Mouse (Mus musculus): ENCODE results near the gene Col28a1. TPM values are rescaled to one million over a fixed set of nuclear protein-coding genes. Genes with fewer than 3 reads are reported as not detected.

Col28a1 gene
- polyA plus RNA-seq, 1 experiment from 2014 or later: 0.02 TPM

GRCm38 (mm10) chr6:8118577-8118976 lies 73.8 kb downstream of the Col28a1 start:
- no peaks in the 10 kb centered on the region for H3K4me1 ChIP-seq (replicated peaks)
- H3K36me3 ChIP-seq: no peaks in the 10 kb centered on the region
- ATAC-seq (ENCODE audit: low read depth) (no peak), DNase-seq (no peak)
- no peaks in the 10 kb centered on the region for H3K27me3 ChIP-seq
- H3K4me2 ChIP-seq: no peak overlapping the region
- H3K9me3 ChIP-seq (replicated peaks): no peaks in the 10 kb centered on the region
- H3K27ac ChIP-seq: no peak overlapping the region
- 73% methylated on average over 2 of the region's 2 CpGs for WGBS (ENCODE audit: insufficient replicate concordance)
- no peak overlapping the region for H3K4me3 ChIP-seq (replicated peaks)
- H3K9ac ChIP-seq: no peak overlapping the region

- no peak for ATAC-seq (ENCODE audit: low read depth)
Observed at GRCm38 (mm10) chr6:8105870-8106706, 86.3 kb downstream of the Col28a1 start.

GRCm38 (mm10) chr6:8101224-8101623 lies 91.2 kb downstream of the Col28a1 start:
- no peaks in the 10 kb centered on the region for H3K27me3 ChIP-seq
- no peaks in the 10 kb centered on the region; the same call in 1 of the 2 replicates for H3K4me1 ChIP-seq (replicated peaks)
- H3K4me2 ChIP-seq: no peak overlapping the region
- DNase-seq (no peak), ATAC-seq (ENCODE audit: low read depth) (no peak)
- H3K4me3 ChIP-seq (replicated peaks): no peak overlapping the region
- H3K27ac ChIP-seq: no peak overlapping the region
- no peaks in the 10 kb centered on the region for H3K9me3 ChIP-seq (replicated peaks)
- no peak overlapping the region for H3K9ac ChIP-seq
- no peaks in the 10 kb centered on the region for H3K36me3 ChIP-seq

More at GRCm38 (mm10) chr6:8105870-8106706, 86.3 kb downstream of the Col28a1 start:
- no peaks in the 10 kb centered on the region; the same call in 1 of the 2 replicates for H3K4me1 ChIP-seq (replicated peaks)
- no peaks in the 10 kb centered on the region for H3K27me3 ChIP-seq
- no peaks in the 10 kb centered on the region for H3K36me3 ChIP-seq
- 36% methylated on average over 10 of the region's 10 CpGs for WGBS (ENCODE audit: insufficient replicate concordance)
- H3K4me3 ChIP-seq (replicated peaks): no peak overlapping the region
- no peaks in the 10 kb centered on the region for H3K9me3 ChIP-seq (replicated peaks)
- no peak overlapping the region for H3K9ac ChIP-seq
- DNase-seq: no peak
- no peak overlapping the region for H3K27ac ChIP-seq
- no peak overlapping the region for H3K4me2 ChIP-seq

GRCm38 (mm10) chr6:8095856-8096255 lies 96.6 kb downstream of the Col28a1 start:
- H3K4me2 ChIP-seq: no peak overlapping the region
- no peak for ATAC-seq (ENCODE audit: low read depth)
- no peak for DNase-seq
- H3K4me3 ChIP-seq (replicated peaks): no peak overlapping the region
- no peaks in the 10 kb centered on the region for H3K4me1 ChIP-seq (replicated peaks)
- H3K27ac ChIP-seq: no peak overlapping the region
- no peak overlapping the region for H3K9ac ChIP-seq
- WGBS (ENCODE audit: insufficient replicate concordance): 28% methylated on average over 3 of the region's 3 CpGs
- no peaks in the 10 kb centered on the region for H3K27me3 ChIP-seq
- no peaks in the 10 kb centered on the region for H3K36me3 ChIP-seq
- no peaks in the 10 kb centered on the region for H3K9me3 ChIP-seq (replicated peaks)

- Histone ChIP-seq H3K4me3 (replicated peaks) (no peak overlapping the region), H3K4me1 (replicated peaks) (no peaks in the 10 kb centered on the region), H3K36me3 (no peaks in the 10 kb centered on the region), H3K9ac (no peak overlapping the region), H3K4me2 (no peak overlapping the region), H3K27ac (no peak overlapping the region), H3K9me3 (replicated peaks) (no peaks in the 10 kb centered on the region), H3K27me3 (no peaks in the 10 kb centered on the region)
- ATAC-seq (ENCODE audit: low read depth) (no peak), DNase-seq (no peak)
- WGBS (ENCODE audit: insufficient replicate concordance): 63% methylated on average over 8 of the region's 8 CpGs
Observed at GRCm38 (mm10) chr6:8094160-8094953, 98.1 kb downstream of the Col28a1 start.

GRCm38 (mm10) chr6:8093556-8093955 lies 98.9 kb downstream of the Col28a1 start:
- H3K27ac ChIP-seq: no peak overlapping the region

GRCm38 (mm10) chr6:8086847-8087246 lies 105.6 kb downstream of the Col28a1 start:
- H3K27me3 ChIP-seq: no peaks in the 10 kb centered on the region
- H3K9ac ChIP-seq: no peak overlapping the region
- no peak overlapping the region for H3K4me3 ChIP-seq (replicated peaks)
- no peak overlapping the region for H3K27ac ChIP-seq
- no peaks in the 10 kb centered on the region for H3K9me3 ChIP-seq (replicated peaks)
- DNase-seq: no peak
- no peaks in the 10 kb centered on the region for H3K36me3 ChIP-seq
- 24% methylated on average over 3 of the region's 3 CpGs for WGBS (ENCODE audit: insufficient replicate concordance)
- ATAC-seq (ENCODE audit: low read depth): no peak
- no peaks in the 10 kb centered on the region for H3K4me1 ChIP-seq (replicated peaks)
- no peak overlapping the region for H3K4me2 ChIP-seq

More at GRCm38 (mm10) chr6:8093556-8093955, 98.9 kb downstream of the Col28a1 start:
- Histone ChIP-seq H3K9me3 (replicated peaks) (no peaks in the 10 kb centered on the region), H3K4me3 (replicated peaks) (no peak overlapping the region), H3K9ac (no peak overlapping the region), H3K27me3 (no peaks in the 10 kb centered on the region), H3K36me3 (no peaks in the 10 kb centered on the region), H3K4me1 (replicated peaks) (no peaks in the 10 kb centered on the region), H3K4me2 (no peak overlapping the region)
- WGBS (ENCODE audit: insufficient replicate concordance): 60% methylated on average over 7 of the region's 7 CpGs
- ATAC-seq (ENCODE audit: low read depth) (no peak), DNase-seq (no peak)

- ATAC-seq (ENCODE audit: low read depth): no peak
- no peak for DNase-seq
- no peak overlapping the region for H3K27ac ChIP-seq
- H3K4me3 ChIP-seq (replicated peaks): no peak overlapping the region
- H3K4me1 ChIP-seq (replicated peaks): no peaks in the 10 kb centered on the region
- H3K4me2 ChIP-seq: no peak overlapping the region
- H3K9me3 ChIP-seq (replicated peaks): no peaks in the 10 kb centered on the region
- no peaks in the 10 kb centered on the region for H3K27me3 ChIP-seq
- no peak overlapping the region for H3K9ac ChIP-seq
- H3K36me3 ChIP-seq: no peaks in the 10 kb centered on the region
- WGBS (ENCODE audit: insufficient replicate concordance): 59% methylated on average over 7 of the region's 7 CpGs
Observed at GRCm38 (mm10) chr6:8084806-8085205, 107.6 kb downstream of the Col28a1 start.

- Histone ChIP-seq H3K4me2 (no peak overlapping the region), H3K27ac (no peak overlapping the region), H3K36me3 (no peaks in the 10 kb centered on the region), H3K27me3 (no peaks in the 10 kb centered on the region), H3K9me3 (replicated peaks) (no peaks in the 10 kb centered on the region), H3K9ac (no peak overlapping the region), H3K4me1 (replicated peaks) (no peaks in the 10 kb centered on the region), H3K4me3 (replicated peaks) (no peak overlapping the region)
- ATAC-seq (ENCODE audit: low read depth) (no peak), DNase-seq (no peak)
- 59% methylated on average over 2 of the region's 2 CpGs for whole genome bisulfite sequencing (ENCODE audit: insufficient replicate concordance)
Observed at GRCm38 (mm10) chr6:8083196-8083595, 109.2 kb downstream of the Col28a1 start.

- Histone ChIP-seq H3K4me1 (replicated peaks) (no peaks in the 10 kb centered on the region), H3K9me3 (replicated peaks) (no peaks in the 10 kb centered on the region), H3K27ac (no peak overlapping the region), H3K4me2 (no peak overlapping the region), H3K27me3 (no peaks in the 10 kb centered on the region), H3K9ac (no peak overlapping the region), H3K4me3 (replicated peaks) (no peak overlapping the region), H3K36me3 (no peaks in the 10 kb centered on the region)
- 42% methylated on average over 5 of the region's 5 CpGs for WGBS (ENCODE audit: insufficient replicate concordance)
- DNase-seq: no peak
- ATAC-seq (ENCODE audit: low read depth): no peak
Observed at GRCm38 (mm10) chr6:8077572-8078146, 114.8 kb downstream of the Col28a1 start.

GRCm38 (mm10) chr6:8074914-8075313 lies 117.5 kb downstream of the Col28a1 start:
- ATAC-seq (ENCODE audit: low read depth) (no peak), DNase-seq (no peak)
- Histone ChIP-seq H3K9ac (no peak overlapping the region), H3K4me2 (no peak overlapping the region), H3K27ac (no peak overlapping the region), H3K9me3 (replicated peaks) (no peaks in the 10 kb centered on the region), H3K36me3 (no peaks in the 10 kb centered on the region), H3K27me3 (no peaks in the 10 kb centered on the region), H3K4me1 (replicated peaks) (no peaks in the 10 kb centered on the region), H3K4me3 (replicated peaks) (no peak overlapping the region)
- WGBS (ENCODE audit: insufficient replicate concordance): 38% methylated on average over 2 of the region's 2 CpGs

All from liver, embryonic 13.5 days (tissue).